Mouse (Mus musculus): ENCODE results near the gene Nuak2. TPM values are rescaled to one million over a fixed set of nuclear protein-coding genes. Genes with fewer than 3 reads are reported as not detected.
A peak's percentile ranks its signal among the peaks of the same experiment; 100 is the strongest.

Gene Nuak2
- total RNA-seq, 1 experiment: 8.0 TPM

DNA sequence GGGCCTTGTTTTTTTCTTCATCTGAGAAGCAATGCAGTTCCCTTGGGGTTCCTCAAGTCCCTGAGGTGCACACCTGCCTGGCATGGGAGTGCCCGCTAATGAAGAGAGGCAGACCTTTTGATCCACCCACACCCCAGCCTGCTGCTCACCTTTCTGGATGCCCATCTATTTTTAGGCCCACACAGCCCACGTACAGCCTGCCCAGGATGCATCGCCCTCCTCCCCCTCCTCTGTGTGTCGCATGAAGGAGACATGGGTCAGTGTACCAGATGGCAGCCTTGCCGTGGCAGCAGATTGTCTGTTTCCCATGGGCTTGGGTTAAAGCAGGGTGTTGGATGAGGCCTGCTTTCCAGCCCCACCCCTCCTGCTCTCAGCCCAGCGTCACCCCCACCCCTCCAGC, 26.0 kb upstream of the Nuak2 start:
- Histone ChIP-seq H3K36me3 (ENCODE audit: control insufficient read depth, insufficient read depth, low read length, poor library complexity, severe bottlenecking) (no peaks in the 10 kb centered on the region), H3K4me3 (ENCODE audit: insufficient read depth in 1 of 2, low read depth in 1 of 2, low read length in 2 of 2, poor library complexity in 1 of 2, severe bottlenecking in 1 of 2) (no peak overlapping the region), H3K4me1 (ENCODE audit: control insufficient read depth in 2 of 2, insufficient read depth in 2 of 2, low read length in 2 of 2, poor library complexity in 1 of 2) (peaks cover 3 to 42% of the 10 kb centered on the region in 2 experiments; a peak in 3 of 4 replicates), H3K9me3 (ENCODE audit: control insufficient read depth, insufficient read depth, low read depth, low read length) (no peaks in the 10 kb centered on the region), H3K27ac (ENCODE audit: insufficient read depth, low read depth, low read length, poor library complexity, severe bottlenecking) (no peak overlapping the region), H3K9ac (ENCODE audit: insufficient read depth, low read depth, low read length, poor library complexity, severe bottlenecking) (no peak overlapping the region)
- in situ Hi-C loops (cut with MboI; ENCODE audit: low sequenced_read_pairs in 2 of 2, unreplicated experiment in 2 of 2): no loop called here
- no peak for DNase-seq (ENCODE audit: low read depth, low spot score)
- TF ChIP-seq ZNF384 (IDR thresholded peaks at IDR 0.05; ENCODE audit: low read depth, low read length) (no peak), MAFK (IDR thresholded peaks at IDR 0.05; ENCODE audit: insufficient read depth, low read depth, low read length) (no peak), CHD2 (IDR thresholded peaks at IDR 0.05; ENCODE audit: low read depth, low read length) (no peak), ZC3H11A (IDR thresholded peaks at IDR 0.05; ENCODE audit: borderline replicate concordance, low read depth, low read length) (no peak), HCFC1 (IDR thresholded peaks at IDR 0.05; ENCODE audit: borderline replicate concordance, insufficient read depth, low read length) (no peak)

- Histone ChIP-seq H3K27ac (ENCODE audit: insufficient read depth, low read depth, low read length, poor library complexity, severe bottlenecking) (peak overlapping the region; percentile 40; the same call in 1 of the 2 replicates), H3K9me3 (ENCODE audit: control insufficient read depth, insufficient read depth, low read depth, low read length) (no peaks in the 10 kb centered on the region), H3K36me3 (ENCODE audit: control insufficient read depth, insufficient read depth, low read length, poor library complexity, severe bottlenecking) (no peaks in the 10 kb centered on the region), H3K4me1 (ENCODE audit: control insufficient read depth in 2 of 2, insufficient read depth in 2 of 2, low read length in 2 of 2, poor library complexity in 1 of 2) (peaks cover 3 to 41% of the 10 kb centered on the region in 2 experiments; a peak in 3 of 4 replicates), H3K4me3 (ENCODE audit: insufficient read depth in 1 of 2, low read depth in 1 of 2, low read length in 2 of 2, poor library complexity in 1 of 2, severe bottlenecking in 1 of 2) (no peak overlapping the region), H3K9ac (ENCODE audit: insufficient read depth, low read depth, low read length, poor library complexity, severe bottlenecking) (peak overlapping the region; percentile 41; the same call in 1 of the 2 replicates)
- in situ Hi-C loops (cut with MboI; ENCODE audit: low sequenced_read_pairs in 2 of 2, unreplicated experiment in 2 of 2): no loop called here
- DNase-seq (ENCODE audit: low read depth, low spot score): no peak
- TF ChIP-seq ZNF384 (IDR thresholded peaks at IDR 0.05; ENCODE audit: low read depth, low read length) (peak; percentile 17; the same call in 1 of the 2 replicates), ZC3H11A (IDR thresholded peaks at IDR 0.05; ENCODE audit: borderline replicate concordance, low read depth, low read length) (no peak)
Observed at GRCm38 (mm10) chr1:132290921-132291675, 24.8 kb upstream of the Nuak2 start.

GRCm38 (mm10) chr1:132291706-132292105, 24.2 kb upstream of the Nuak2 start:
- no peak for DNase-seq (ENCODE audit: low read depth, low spot score)
- H3K36me3 ChIP-seq (ENCODE audit: control insufficient read depth, insufficient read depth, low read length, poor library complexity, severe bottlenecking): no peaks in the 10 kb centered on the region
- H3K9me3 ChIP-seq (ENCODE audit: control insufficient read depth, insufficient read depth, low read depth, low read length): no peaks in the 10 kb centered on the region
- in situ Hi-C loops (cut with MboI; ENCODE audit: low sequenced_read_pairs in 2 of 2, unreplicated experiment in 2 of 2): no loop called here
- TF ChIP-seq ZC3H11A (IDR thresholded peaks at IDR 0.05; ENCODE audit: borderline replicate concordance, low read depth, low read length): no peak
- TF ChIP-seq HCFC1 (IDR thresholded peaks at IDR 0.05; ENCODE audit: borderline replicate concordance, insufficient read depth, low read length): no peak
- no peak for TF ChIP-seq CHD2 (IDR thresholded peaks at IDR 0.05; ENCODE audit: low read depth, low read length)
- no peak for TF ChIP-seq MAFK (IDR thresholded peaks at IDR 0.05; ENCODE audit: insufficient read depth, low read depth, low read length)
- TF ChIP-seq ZNF384 (IDR thresholded peaks at IDR 0.05; ENCODE audit: low read depth, low read length): no peak
- peak overlapping the region; percentile 41; the same call in 1 of the 2 replicates for H3K9ac ChIP-seq (ENCODE audit: insufficient read depth, low read depth, low read length, poor library complexity, severe bottlenecking)
- H3K4me3 ChIP-seq (ENCODE audit: insufficient read depth in 1 of 2, low read depth in 1 of 2, low read length in 2 of 2, poor library complexity in 1 of 2, severe bottlenecking in 1 of 2): no peak overlapping the region
- H3K4me1 ChIP-seq (ENCODE audit: control insufficient read depth in 2 of 2, insufficient read depth in 2 of 2, low read length in 2 of 2, poor library complexity in 1 of 2): peaks cover 3 to 41% of the 10 kb centered on the region in 2 experiments; a peak in 3 of 4 replicates
- H3K27ac ChIP-seq (ENCODE audit: insufficient read depth, low read depth, low read length, poor library complexity, severe bottlenecking): no peak overlapping the region; the same call in 1 of the 2 replicates

GRCm38 (mm10) chr1:132292318-132293129, 23.4 kb upstream of the Nuak2 start:
- Histone ChIP-seq H3K9me3 (ENCODE audit: control insufficient read depth, insufficient read depth, low read depth, low read length) (no peaks in the 10 kb centered on the region), H3K9ac (ENCODE audit: insufficient read depth, low read depth, low read length, poor library complexity, severe bottlenecking) (no peak overlapping the region), H3K27ac (ENCODE audit: insufficient read depth, low read depth, low read length, poor library complexity, severe bottlenecking) (no peak overlapping the region), H3K4me1 (ENCODE audit: control insufficient read depth in 2 of 2, insufficient read depth in 2 of 2, low read length in 2 of 2, poor library complexity in 1 of 2) (peaks cover 3 to 38% of the 10 kb centered on the region in 2 experiments; a peak in 3 of 4 replicates), H3K4me3 (ENCODE audit: insufficient read depth in 1 of 2, low read depth in 1 of 2, low read length in 2 of 2, poor library complexity in 1 of 2, severe bottlenecking in 1 of 2) (no peak overlapping the region), H3K36me3 (ENCODE audit: control insufficient read depth, insufficient read depth, low read length, poor library complexity, severe bottlenecking) (no peaks in the 10 kb centered on the region)
- no peak for DNase-seq (ENCODE audit: low read depth, low spot score)
- in situ Hi-C loops (cut with MboI; ENCODE audit: low sequenced_read_pairs in 2 of 2, unreplicated experiment in 2 of 2): no loop called here
- no peak for TF ChIP-seq HCFC1 (IDR thresholded peaks at IDR 0.05; ENCODE audit: borderline replicate concordance, insufficient read depth, low read length)
- no peak for TF ChIP-seq ZNF384 (IDR thresholded peaks at IDR 0.05; ENCODE audit: low read depth, low read length)
- TF ChIP-seq CHD2 (IDR thresholded peaks at IDR 0.05; ENCODE audit: low read depth, low read length): no peak
- no peak for TF ChIP-seq MAFK (IDR thresholded peaks at IDR 0.05; ENCODE audit: insufficient read depth, low read depth, low read length)
